Mouse (Mus musculus): ENCODE data around the gene Cacna1s.

Cacna1s gene

DNA sequence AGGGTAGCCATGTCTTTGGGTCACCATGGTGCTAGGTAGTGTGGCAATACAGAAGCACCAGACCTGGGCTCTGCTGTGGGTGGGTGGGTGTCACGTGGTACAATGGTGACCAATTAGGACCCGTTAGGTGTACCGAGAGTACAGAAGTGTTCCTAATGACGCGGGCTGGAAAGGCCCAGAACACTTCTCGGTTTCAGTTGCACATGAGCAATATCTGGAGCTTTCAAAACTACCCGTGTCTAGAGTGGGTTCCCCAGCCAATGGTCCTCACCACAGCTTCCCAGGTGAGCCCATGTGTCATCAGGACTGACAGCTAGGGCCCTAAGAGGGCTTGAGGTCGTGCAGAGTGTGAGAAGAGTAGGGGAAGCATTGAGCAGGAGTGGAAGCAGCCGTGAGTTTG, 64.5 kb downstream of the Cacna1s start:
- DNase-seq (ENCODE audit: low read depth, low spot score): no peak

DNA sequence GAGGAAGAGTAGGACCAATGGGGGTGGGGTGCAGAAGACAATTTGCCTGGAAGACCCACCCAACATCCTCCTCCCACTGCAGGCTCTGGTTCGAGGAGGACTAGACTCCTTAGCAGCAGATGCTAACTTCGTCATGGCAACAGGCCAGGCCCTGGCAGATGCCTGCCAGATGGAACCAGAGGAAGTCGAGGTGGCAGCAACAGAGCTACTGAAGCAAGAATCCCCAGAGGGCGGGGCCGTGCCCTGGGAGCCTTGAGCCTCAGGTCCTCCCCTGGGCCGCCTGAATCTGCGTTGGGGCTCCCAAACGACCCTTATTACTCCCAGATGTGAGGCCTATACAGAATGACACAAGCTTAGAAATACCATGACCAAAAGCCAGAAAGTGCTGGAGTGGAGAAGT, 66.3 kb downstream of the Cacna1s start:
- DNase-seq (ENCODE audit: low read depth, low spot score): no peak

DNA sequence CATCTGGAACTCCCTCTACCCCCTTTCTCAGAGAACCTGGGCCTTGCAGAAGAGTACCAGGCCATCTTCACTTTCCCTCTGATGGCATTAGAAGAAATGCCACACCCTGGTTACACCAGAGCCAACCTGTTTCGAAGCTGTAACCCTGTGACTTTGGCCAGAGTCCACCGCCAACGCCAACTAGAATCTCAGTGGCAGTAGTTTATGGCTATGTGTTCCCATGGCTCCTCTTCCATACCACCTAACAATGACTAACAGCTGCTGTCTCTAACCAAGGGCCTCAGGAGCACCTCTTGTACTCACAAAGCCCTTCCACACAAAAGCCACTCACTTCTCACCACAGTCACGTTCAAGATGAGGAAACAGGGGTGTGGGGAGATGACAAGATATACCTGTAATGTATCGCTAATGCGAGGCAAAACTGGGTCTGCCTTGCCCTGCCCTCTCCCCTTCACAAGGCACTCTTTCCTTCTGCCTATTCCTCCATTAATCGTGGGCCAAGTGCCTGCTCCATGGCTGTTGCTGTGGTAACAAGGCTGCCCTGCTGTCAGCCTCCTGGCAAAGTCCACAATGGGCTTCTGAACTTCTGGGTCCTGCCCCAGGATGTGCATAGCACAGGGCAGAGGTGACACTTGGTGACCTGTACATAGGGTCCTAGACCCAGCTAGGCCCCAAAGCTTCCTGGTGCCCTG, 67.2 kb downstream of the Cacna1s start:
- DNase-seq (ENCODE audit: low read depth, low spot score): no peak

DNA sequence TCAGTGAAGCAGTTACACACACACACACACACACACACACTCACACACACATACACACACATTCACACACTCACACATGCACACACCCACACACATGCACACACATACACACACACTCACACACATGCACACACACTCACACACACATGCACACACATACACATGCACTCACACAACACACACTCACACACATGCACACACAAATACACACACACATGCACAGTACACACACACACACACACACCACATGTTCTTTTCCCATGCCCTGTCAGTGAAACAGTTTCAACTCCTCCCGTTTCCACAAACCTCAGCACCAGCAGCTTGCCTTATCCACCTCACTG, 67.7 kb downstream of the Cacna1s start:
- no peak for DNase-seq (ENCODE audit: low read depth, low spot score)

DNA sequence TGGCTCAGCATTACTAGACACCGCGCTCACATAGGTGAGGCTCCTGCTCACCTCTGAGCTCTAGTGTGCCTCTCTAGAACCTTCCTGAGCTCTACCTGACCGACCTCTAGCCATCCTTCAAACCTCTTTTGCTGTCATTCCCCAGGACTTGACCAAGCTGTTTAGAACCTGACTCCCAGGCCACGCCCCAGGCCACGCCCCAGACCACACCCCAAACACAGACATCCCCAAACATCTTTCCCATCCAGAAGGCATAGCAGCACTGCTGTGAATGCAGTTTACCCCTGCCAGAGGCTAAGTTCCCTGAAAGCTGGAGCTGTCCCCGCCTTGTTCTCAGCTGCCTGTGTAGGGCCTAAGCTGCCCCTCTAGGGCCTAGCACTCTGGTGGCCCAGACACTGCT, 68.2 kb downstream of the Cacna1s start:
- DNase-seq (ENCODE audit: low read depth, low spot score): no peak

DNA sequence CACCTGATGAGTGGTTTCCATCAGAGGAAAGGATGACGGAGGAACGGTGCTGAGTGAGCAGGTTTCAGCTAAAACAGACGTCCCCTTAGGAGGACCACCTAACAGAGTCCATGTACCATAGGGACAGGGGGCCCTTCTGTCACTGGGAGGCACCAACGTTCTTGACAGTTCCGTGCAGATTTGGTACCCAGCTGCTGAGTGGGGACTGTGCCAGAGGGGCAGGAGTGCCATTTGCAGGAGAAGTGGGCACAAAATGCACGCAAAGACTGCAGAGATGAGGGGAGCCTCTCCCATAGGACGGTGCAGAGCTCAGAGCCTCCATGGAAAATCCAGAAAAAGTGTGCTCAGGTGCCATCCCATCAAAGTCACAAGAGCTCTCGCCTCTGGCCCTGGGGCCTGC, 69.5 kb downstream of the Cacna1s start:
- no peak for DNase-seq (ENCODE audit: low read depth, low spot score)

DNA sequence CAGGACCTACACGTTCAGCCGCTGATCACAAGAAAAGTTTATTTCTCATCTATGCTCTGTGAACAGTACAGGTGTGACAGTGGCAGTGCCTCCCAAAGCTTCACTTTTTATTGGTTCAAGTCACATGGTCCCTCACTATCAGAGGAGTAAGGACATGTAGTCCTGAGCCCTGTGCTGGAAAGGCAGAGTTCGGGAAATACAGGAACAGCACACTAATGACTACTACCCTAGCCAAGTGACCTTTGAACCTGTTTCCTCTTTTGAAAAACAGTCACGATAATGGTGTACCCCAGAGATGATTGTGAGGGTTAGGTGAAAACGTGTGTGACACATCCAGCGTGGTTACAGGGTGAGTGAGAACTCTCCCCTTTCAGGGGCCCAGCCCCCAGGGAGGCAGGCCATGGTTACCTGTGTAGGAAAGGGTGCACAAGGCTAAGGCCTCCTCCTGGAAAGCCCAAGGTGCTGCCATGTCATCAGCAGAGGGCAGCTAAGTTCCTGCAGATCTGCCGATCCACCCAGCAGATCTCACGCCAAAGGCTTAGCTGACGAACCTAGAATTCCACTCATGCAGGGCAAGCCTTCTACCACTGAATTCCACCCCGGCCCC, 73.7 kb downstream of the Cacna1s start:
- no peak for DNase-seq (ENCODE audit: low read depth, low spot score)

DNA sequence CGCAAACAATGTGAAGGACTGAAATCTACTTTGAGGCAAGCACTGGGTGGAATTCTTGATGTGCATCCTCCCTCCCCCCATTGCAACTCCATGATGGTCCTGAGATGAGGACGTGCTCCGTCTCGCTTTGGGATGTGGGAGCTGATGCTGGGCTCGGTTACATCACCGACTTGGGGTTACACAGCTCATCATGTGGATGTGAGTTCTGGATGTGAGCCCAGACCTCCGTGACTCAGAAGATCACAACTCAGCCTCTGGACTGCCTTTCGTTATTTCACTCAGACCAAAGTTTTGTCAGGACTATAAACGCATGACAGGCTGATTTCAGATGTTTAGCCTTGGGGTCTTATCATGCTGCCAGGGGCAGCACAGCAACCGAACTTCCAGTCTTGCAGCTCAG, 74.3 kb downstream of the Cacna1s start:
- DNase-seq (ENCODE audit: low read depth, low spot score): no peak

DNA sequence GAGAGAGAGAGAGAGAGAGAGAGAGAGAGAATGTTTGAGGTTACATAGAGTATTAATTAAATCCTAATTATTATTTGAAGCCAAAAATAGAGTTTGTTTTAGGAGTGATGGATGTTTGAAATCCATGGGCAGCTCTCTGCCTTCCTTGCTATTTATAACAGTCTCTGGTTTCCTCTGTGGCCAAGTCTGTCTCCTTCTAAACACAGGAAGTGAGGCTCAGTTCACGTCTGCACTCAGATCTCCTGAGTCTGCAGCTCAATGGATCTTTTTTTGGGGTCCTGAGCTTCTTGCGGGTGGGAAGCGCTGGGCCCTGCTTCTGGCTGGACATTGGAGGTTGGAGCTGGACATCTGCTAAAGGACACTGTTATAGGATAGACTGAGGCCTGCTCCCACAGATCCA, 75.3 kb downstream of the Cacna1s start:
- no peak for DNase-seq (ENCODE audit: low read depth, low spot score)

DNA sequence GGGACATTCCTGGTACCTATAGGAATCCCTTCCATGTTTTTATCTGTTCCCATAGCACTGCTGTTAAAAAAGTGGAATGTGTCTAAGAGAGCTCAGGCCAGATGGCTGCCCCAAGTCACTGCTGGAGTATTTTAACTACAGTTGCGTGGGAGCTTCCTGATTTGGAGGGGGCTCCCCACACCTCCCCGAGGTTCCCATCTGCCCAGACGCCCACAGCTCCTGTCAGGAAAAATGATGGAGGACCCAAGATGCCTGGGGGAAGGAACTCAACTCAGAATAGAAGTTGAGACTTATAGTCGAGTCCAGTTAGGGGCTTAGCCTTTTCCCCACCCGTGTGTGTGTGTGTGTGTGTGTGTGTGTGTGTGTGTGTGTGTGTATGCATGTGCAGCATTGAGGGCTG, 75.9 kb downstream of the Cacna1s start:
- DNase-seq (ENCODE audit: low read depth, low spot score): no peak

DNA sequence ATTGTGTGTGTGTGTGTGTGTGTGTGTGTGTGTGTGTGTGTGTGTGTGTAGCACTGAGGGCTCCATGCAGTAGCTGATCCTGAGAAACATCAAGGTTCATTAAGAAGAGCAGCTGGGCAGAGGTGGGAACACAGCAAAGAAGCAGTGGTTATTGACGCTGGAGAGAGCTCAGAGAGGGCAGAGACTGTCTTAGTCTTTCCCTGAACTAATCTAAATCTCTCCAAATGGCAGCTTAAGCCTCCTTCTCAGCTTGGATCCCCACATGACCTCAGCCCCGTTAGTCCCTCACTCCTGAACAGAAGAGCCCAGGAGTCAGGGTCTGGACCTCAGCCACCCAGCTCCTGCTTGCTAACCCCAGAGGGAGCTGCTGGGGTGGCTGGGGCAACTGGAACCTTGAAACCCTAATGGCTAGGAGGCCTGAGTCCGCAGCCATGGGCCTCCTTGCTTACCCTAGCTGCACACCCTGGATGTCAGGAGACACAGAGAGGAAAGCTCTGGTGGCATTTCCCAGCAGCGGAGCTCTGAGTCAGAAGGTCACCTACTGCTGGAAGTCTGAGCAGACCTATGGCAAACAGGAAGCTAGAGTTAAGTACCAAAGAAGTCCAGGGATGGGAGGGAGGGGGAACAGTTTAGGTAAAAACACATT, 76.5 kb downstream of the Cacna1s start:
- peak; percentile 59 for DNase-seq (ENCODE audit: low read depth, low spot score)

DNA sequence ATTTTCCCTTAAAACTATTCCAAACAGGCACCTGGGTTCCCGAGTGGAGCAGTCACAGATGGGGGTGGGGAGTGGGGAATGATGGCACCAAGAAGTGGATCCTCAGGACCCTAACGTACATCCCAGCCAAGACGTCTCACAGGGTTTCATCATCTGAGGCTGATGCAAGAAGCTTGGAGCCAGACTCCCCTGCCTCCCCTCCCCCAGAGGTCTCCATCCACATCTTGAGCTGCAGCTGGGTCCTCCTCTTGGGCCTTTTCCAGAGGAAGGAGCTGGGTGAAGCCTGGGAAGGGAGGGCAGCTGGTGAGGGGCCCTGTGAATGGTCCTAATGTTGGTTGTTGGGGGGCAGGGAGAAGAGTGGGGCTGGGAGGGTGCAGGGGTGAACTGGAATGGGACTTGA, 77.6 kb downstream of the Cacna1s start:
- DNase-seq (ENCODE audit: low read depth, low spot score): no peak

DNA sequence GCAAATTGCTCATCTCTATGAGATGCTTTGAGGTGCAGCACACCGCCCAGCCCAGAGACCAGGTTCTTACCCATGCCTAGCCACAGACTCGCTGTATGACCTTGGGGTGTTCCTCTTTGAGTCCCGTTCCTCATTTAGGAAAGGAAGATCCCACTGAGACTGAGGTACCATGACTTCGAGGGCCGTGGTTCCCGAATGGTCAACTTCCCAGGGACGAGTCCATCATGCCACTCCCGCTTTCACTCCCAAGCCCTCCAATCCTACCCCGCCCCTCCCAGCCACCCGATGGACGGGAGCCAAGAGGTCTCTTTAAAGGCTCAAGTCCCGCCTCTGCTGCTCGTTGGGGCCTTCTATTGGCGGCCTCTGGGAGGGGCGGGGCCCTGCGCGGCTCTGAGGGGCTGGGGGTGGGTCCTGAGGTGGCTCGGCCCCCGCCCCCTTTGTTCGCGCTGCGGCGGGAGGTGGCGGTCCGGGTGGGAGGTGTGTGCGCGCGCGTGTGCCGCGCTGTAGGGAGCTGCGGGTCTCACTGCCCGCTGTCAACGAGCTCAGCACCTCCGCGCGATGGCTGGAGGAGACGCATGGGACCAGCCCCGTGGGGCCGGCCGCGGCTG, 78.5 kb downstream of the Cacna1s start, which contains the start of gene Kif21b:
Kif21b (plus strand) TSS at position 439 of the 608 bp plus-strand sequence.
- peak; percentile 92 for DNase-seq (ENCODE audit: low read depth, low spot score)

DNA sequence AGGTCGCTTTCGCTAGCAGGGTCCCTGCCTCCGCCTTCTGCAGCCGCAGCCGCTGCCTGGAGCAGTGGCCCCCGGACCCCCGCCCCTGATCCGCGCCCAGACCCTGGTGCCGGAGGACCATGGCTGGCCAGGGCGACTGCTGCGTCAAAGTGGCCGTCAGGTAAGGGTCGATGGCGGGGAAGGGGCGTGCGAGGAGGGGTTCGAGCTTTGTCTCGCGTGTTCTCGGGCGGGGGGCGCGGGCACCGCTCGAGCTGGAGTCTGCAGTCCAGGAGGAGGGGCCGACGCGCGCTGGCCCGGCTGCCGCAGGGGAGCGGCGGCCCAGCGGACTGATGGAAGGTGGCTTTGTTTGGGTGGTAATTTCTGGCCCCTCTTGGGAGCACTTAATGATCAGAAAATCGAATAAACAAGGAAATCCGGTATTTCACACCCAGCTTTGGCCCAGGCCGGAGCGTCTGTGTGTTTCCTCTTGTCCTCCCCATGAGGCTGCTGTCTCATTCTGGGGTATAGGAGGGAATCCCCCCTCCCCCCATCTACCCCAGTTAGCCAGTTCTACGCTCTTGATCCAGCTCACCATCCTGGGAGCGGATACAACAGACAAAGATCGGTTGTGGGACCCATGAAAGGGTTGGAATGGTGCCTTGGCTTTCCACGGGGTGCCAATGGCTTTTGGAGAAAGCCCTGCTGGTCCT, 79.2 kb downstream of the Cacna1s start:
- DNase-seq (ENCODE audit: low read depth, low spot score): no peak

DNA sequence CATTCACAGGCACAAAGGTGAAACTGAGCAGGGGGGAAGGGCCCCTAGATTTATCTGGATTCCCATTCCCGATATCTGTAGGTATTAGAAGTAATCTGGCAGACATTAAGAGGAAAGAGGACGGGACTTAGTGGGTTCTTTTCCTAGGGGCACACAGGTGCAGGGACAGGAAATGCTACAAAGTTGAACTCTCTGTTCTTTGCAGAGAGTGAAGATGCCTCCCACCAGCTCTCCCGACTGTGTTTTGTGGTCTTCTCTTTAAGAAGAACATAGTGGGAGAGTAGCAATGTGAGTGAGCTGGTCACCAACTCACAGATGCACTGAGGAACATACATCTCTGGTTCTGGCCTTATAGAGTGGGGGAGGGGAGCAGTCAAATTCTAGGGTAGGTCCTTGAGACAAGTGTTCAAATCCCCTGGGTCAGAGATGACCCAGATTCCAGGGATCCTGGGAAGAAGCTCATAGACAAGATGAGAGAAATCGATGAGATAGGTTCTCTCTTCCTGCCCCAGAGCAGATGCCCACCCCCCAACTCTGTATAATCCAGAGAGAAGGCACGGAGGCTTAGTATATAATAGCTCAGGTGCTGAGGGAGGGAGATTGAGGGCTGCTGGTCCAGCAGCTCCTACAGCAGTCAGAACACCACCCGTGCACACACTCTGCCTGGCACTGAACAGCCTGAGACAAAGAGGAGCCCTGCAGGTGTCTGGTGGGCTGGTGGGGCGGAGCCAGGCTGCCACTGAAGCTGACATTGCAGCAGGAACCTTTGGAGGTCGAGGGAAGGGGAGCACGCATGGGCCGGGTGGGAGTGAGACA, 80.0 kb downstream of the Cacna1s start:
- DNase-seq (ENCODE audit: low read depth, low spot score): peak; percentile 63

DNA sequence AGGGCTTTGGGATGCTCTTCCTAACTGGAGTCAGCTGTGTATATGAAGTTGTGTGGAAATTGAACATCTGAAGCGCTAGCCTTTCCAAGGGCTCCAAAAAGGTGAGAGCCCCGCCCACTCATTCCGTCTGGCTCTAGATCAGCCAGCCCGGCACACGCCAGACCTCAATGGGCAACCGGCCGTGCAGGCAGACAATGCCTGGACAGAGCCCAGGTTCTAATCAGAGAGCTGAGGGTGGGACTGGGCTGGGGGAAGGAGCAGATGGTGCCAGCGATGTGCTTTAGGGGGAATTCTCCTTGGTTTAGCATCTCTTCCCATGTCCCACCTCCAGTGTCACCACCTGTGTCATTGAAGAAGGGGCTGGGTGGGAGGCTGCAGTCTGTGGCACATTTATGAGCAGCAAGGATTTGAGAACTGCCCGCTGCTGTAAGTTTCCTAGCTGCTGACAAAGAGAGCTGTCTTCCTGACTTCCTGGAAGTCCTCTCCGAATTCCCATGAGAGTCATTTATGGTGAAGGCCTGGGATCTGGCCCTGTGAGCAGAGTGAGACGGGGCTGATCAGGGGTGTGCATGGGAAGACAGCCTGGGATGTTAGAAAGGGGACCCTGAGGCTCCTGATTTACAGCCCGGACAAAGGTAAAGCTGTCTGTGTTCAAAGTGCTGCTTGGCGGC, 81.2 kb downstream of the Cacna1s start:
- no peak for DNase-seq (ENCODE audit: low read depth, low spot score)

DNA sequence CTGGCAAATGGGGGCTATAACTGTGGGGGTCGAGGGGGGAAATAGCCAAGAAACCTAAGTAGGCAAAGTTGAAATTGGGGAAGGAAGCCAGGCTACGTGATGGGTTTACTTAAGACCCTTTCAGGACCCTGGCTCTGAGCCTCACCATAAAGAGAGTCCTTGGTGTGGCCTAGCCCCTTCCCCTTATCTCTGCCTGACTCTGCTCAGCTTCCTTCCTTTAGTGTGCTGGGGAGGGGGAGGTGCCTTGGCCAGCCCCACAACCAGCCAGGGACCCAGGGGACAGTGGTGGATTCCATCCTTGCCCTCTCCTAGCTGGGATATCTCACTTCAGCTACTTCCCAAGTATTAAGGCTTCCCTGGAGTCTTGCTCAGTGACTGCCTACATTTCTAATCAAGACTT, 82.0 kb downstream of the Cacna1s start:
- DNase-seq (ENCODE audit: low read depth, low spot score): no peak

DNA sequence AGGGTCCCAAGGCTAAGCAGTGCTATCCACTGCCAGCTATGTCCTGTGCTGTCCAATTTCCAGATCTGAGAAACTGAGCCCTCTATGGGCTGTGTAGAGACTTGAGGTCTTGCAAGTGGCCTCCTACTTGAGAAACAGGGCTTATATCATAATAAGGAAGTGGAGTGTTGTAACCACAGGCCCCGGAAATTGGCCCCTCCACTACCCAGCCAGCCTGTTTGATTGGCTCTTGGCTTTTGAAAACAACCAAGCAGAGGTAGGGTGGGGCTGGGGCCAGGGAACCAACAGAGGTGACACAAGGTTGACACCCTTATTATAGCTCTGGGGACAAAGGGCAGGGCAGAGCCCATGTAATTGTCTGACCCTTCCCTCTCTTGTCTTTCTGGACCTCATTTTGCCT, 82.5 kb downstream of the Cacna1s start:
- DNase-seq (ENCODE audit: low read depth, low spot score): no peak

DNA sequence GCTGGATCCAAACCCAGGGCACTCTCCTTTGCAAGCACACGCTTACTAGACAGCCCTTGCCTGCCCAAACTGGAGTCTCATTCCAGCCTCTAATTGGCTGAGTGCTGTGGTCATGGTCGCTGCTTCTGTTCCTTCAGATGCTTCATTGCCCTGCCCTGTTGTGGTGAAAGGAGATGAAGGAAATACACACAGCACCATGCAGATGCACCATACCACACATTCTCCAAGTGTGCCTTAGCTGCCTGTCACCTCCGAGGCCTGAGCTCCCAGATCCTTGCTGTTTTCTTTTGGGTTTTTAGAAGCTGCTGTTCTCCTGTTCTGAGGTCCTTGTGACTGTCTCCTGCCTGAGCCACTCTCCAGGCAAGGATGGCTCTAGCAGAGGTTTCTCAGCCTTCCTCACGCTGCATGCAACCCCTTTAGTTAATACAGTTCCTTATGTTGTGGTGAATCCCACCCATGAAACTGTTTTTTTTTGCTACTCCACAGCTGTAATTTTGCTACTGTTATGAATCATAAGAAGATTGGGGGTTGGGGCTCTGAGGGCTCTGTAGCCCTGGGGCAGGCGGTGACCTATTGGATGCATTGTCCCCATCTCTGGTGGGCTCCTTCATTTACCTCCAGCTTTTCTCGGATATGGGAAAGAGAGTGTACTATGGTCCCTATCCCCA, 83.4 kb downstream of the Cacna1s start:
- no peak for DNase-seq (ENCODE audit: low read depth, low spot score)

DNA sequence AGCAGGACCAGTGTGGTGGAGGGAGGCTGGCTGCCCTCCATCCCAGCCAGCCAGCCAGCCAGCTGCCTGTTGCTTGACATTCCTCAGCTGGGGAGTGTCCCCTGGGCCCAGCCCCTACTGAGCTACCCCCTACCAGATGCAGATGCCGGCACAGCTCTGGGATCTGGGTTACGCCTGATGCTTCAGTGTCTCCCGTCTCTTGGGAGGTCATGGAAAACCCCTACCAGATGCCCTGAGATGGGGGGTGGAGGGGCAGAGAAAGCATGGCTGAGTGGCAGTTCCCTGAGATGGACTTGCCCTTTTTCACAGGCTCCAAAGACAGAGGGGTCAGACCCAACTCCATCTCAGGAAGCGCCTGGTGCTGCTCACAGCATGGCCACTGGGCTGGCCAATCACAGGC, 84.0 kb downstream of the Cacna1s start:
- no peak for DNase-seq (ENCODE audit: low read depth, low spot score)

All from retina, postnatal 7 days (tissue).